Mouse (Mus musculus) limb, embryonic 12.5 days (tissue): ENCODE results near the gene Hdgfl3. TPM values are rescaled to one million over a fixed set of nuclear protein-coding genes. Genes with fewer than 3 reads are reported as not detected.

Source experiments
- ATAC-seq: fragments of 200-750 bp; cut with Nextera tagmentation; 2 replicates; pipeline ENCODE4 v1.8.0; 2017; ENCODE audit warnings: low read depth, moderate TSS enrichment; ENCODE audit not compliant: insufficient number of reproducible peaks, insufficient read depth, low FRiP score, low TSS enrichment
- H3K27ac ChIP-seq: fragments of 300-500 bp; sonication (generic); 2 replicates; pipeline ENCODE4 v1.5.1; 2016; ENCODE audit warnings: mild to moderate bottlenecking, moderate library complexity
- H3K27me3 ChIP-seq: fragments of 300-500 bp; sonication (generic); 2 replicates; pipeline ENCODE4 v1.6.1; 2016; ENCODE audit warnings: mild to moderate bottlenecking, moderate library complexity
- H3K36me3 ChIP-seq: fragments of 300-500 bp; sonication (generic); 2 replicates; pipeline ENCODE4 v1.6.1; 2016; ENCODE audit warnings: mild to moderate bottlenecking, moderate library complexity
- H3K4me1 ChIP-seq: fragments of 300-500 bp; sonication (generic); replicated peaks from 2 replicates; pipeline ENCODE4 v1.6.1; 2016
- H3K4me2 ChIP-seq: fragments of 300-500 bp; sonication (generic); 2 replicates; pipeline ENCODE4 v1.6.1; 2016; ENCODE audit warnings: mild to moderate bottlenecking, moderate library complexity
- H3K4me3 ChIP-seq: fragments of 300-500 bp; sonication (generic); replicated peaks from 2 replicates; pipeline ENCODE4 v1.5.1; 2016; ENCODE audit warnings: mild to moderate bottlenecking
- H3K9ac ChIP-seq: fragments of 300-500 bp; sonication (generic); replicated peaks from 2 replicates; pipeline ENCODE4 v1.6.1; 2016; ENCODE audit warnings: mild to moderate bottlenecking, moderate library complexity
- H3K9me3 ChIP-seq: fragments of 300-500 bp; sonication (generic); 2 replicates; pipeline ENCODE4 v1.6.1; 2016; ENCODE audit warnings: mild to moderate bottlenecking, moderate library complexity
- WGBS: fragments of 180-500 bp; shearing (Covaris S2); methylation state at CpG from one replicate; pipeline ENCODE4 v1.1.7; 2016; 5-methylcytosine and 5-hydroxymethylcytosine counted together
- polyA plus RNA-seq: library from polyadenylated mRNA; unstranded; fragments of >200 nt; fragmentation: Nextera tagmentation; extraction: Ambion mirVana; gene quantifications from 2 replicates; pipeline ENCODE4 v1.2.1, GENCODE M21; 2016

Gene Hdgfl3
- polyA plus RNA-seq, 1 experiment from 2014 or later = 35.0 TPM

GRCm38 (mm10) chr7:81950499-81950898 is 16.2 kb upstream of the Hdgfl3 start:
- H3K4me1 ChIP-seq = no peaks in the 10 kb centered on the region
- H3K4me3 ChIP-seq = no peak overlapping the region
- WGBS = 95% methylated on average over 2 of the region's 2 CpGs
- H3K27me3 ChIP-seq = no peaks in the 10 kb centered on the region
- H3K9me3 ChIP-seq = no peaks in the 10 kb centered on the region
- no peak for ATAC-seq
- H3K36me3 ChIP-seq = no peaks in the 10 kb centered on the region
- no peak overlapping the region for H3K4me2 ChIP-seq
- no peak overlapping the region for H3K27ac ChIP-seq
- no peak overlapping the region for H3K9ac ChIP-seq

- ATAC-seq = no peak
- 26% methylated on average over 4 of the region's 4 CpGs for WGBS
- no peaks in the 10 kb centered on the region for H3K36me3 ChIP-seq
- H3K4me1 ChIP-seq = no peaks in the 10 kb centered on the region
- H3K4me2 ChIP-seq = no peak overlapping the region
- H3K9ac ChIP-seq = no peak overlapping the region
- no peaks in the 10 kb centered on the region for H3K9me3 ChIP-seq
- H3K27me3 ChIP-seq = no peaks in the 10 kb centered on the region
- no peak overlapping the region for H3K4me3 ChIP-seq
- no peak overlapping the region for H3K27ac ChIP-seq
These were observed 11.1 kb upstream of the Hdgfl3 start for GRCm38 (mm10) chr7:81945398-81945797.

GRCm38 (mm10) chr7:81934806-81935205 is 533 bp upstream of the Hdgfl3 start:
- Histone ChIP-seq H3K27ac (peak overlapping the region; percentile 97), H3K36me3 (no peaks in the 10 kb centered on the region), H3K4me3 (peak overlapping the region; percentile 88), H3K4me1 (peaks cover 20% of the 10 kb centered on the region), H3K27me3 (no peaks in the 10 kb centered on the region), H3K9me3 (no peaks in the 10 kb centered on the region), H3K4me2 (peak overlapping the region; percentile 82), H3K9ac (peak overlapping the region; percentile 96)
- WGBS = 5% methylated on average over 5 of the region's 5 CpGs
- ATAC-seq = peak; percentile 73; the same call in 1 of the 2 replicates

GRCm38 (mm10) chr7:81933601-81934266 is 539 bp downstream of the Hdgfl3 start:
- Histone ChIP-seq H3K4me2 (peak overlapping the region; percentile 82), H3K9ac (peak overlapping the region; percentile 96), H3K4me3 (peak overlapping the region; percentile 88), H3K9me3 (no peaks in the 10 kb centered on the region), H3K27me3 (no peaks in the 10 kb centered on the region), H3K27ac (peak overlapping the region; percentile 97), H3K4me1 (peaks cover 24% of the 10 kb centered on the region), H3K36me3 (no peaks in the 10 kb centered on the region)
- WGBS = under 1% methylated on average over 92 of the region's 103 CpGs
- peak; percentile 23 for ATAC-seq

GRCm38 (mm10) chr7:81933061-81933600 is 1.1 kb downstream of the Hdgfl3 start:
- 4% methylated on average over 23 of the region's 23 CpGs for WGBS
- ATAC-seq = peak; percentile 54; the same call in 1 of the 2 replicates
- peak overlapping the region; percentile 96 for H3K9ac ChIP-seq
- peak overlapping the region; percentile 97 for H3K27ac ChIP-seq
- H3K9me3 ChIP-seq = no peaks in the 10 kb centered on the region
- H3K4me2 ChIP-seq = peak overlapping the region; percentile 82
- no peaks in the 10 kb centered on the region for H3K27me3 ChIP-seq
- no peaks in the 10 kb centered on the region for H3K36me3 ChIP-seq
- peaks cover 24% of the 10 kb centered on the region for H3K4me1 ChIP-seq
- H3K4me3 ChIP-seq = peak overlapping the region; percentile 88

- Histone ChIP-seq H3K4me2 (peak overlapping the region; percentile 82), H3K36me3 (no peaks in the 10 kb centered on the region), H3K9me3 (no peaks in the 10 kb centered on the region), H3K27me3 (no peaks in the 10 kb centered on the region), H3K4me3 (peak overlapping the region; percentile 88), H3K27ac (no peak overlapping the region), H3K9ac (peak overlapping the region; percentile 96), H3K4me1 (peaks cover 24% of the 10 kb centered on the region)
- 29% methylated on average over 5 of the region's 5 CpGs for WGBS
- no peak for ATAC-seq
These were observed 1.7 kb downstream of the Hdgfl3 start for GRCm38 (mm10) chr7:81932521-81933045.

GRCm38 (mm10) chr7:81928998-81929397 is 5.3 kb downstream of the Hdgfl3 start:
- Histone ChIP-seq H3K9ac (no peak overlapping the region), H3K9me3 (no peaks in the 10 kb centered on the region), H3K4me3 (no peak overlapping the region), H3K4me2 (no peak overlapping the region), H3K4me1 (peaks cover 26% of the 10 kb centered on the region), H3K27me3 (no peaks in the 10 kb centered on the region), H3K36me3 (no peaks in the 10 kb centered on the region), H3K27ac (no peak overlapping the region)
- WGBS = 80% methylated on average over 7 of the region's 7 CpGs
- no peak for ATAC-seq

- no peaks in the 10 kb centered on the region for H3K27me3 ChIP-seq
- no peak overlapping the region for H3K4me2 ChIP-seq
- 76% methylated on average over 1 of the region's 1 CpGs for WGBS
- H3K27ac ChIP-seq = no peak overlapping the region
- H3K4me1 ChIP-seq = peaks cover 7% of the 10 kb centered on the region
- no peaks in the 10 kb centered on the region for H3K9me3 ChIP-seq
- no peak overlapping the region for H3K9ac ChIP-seq
- no peak for ATAC-seq
- H3K4me3 ChIP-seq = no peak overlapping the region
- peaks cover 5% of the 10 kb centered on the region; the same call in 1 of the 2 replicates for H3K36me3 ChIP-seq
These were observed 12.8 kb downstream of the Hdgfl3 start for GRCm38 (mm10) chr7:81921379-81921952.

- H3K27me3 ChIP-seq = no peaks in the 10 kb centered on the region
- WGBS = 82% methylated on average over 4 of the region's 4 CpGs
- H3K27ac ChIP-seq = no peak overlapping the region
- ATAC-seq = no peak
- no peak overlapping the region for H3K4me3 ChIP-seq
- H3K9me3 ChIP-seq = no peaks in the 10 kb centered on the region
- H3K4me2 ChIP-seq = no peak overlapping the region
- H3K4me1 ChIP-seq = peaks cover 11% of the 10 kb centered on the region
- no peak overlapping the region for H3K9ac ChIP-seq
- peaks cover 5% of the 10 kb centered on the region; the same call in 1 of the 2 replicates for H3K36me3 ChIP-seq
These were observed 14.0 kb downstream of the Hdgfl3 start for GRCm38 (mm10) chr7:81920314-81920713.

GRCm38 (mm10) chr7:81918316-81918715 is 16.0 kb downstream of the Hdgfl3 start:
- peaks cover 9% of the 10 kb centered on the region for H3K4me1 ChIP-seq
- ATAC-seq = no peak

GRCm38 (mm10) chr7:81904926-81905325 is 29.3 kb downstream of the Hdgfl3 start:
- Histone ChIP-seq H3K36me3 (peaks cover 9% of the 10 kb centered on the region; the same call in 1 of the 2 replicates), H3K9ac (no peak overlapping the region), H3K27me3 (no peaks in the 10 kb centered on the region), H3K4me2 (no peak overlapping the region), H3K9me3 (no peaks in the 10 kb centered on the region), H3K27ac (no peak overlapping the region), H3K4me1 (0 out of 2 replicates have a peak, but pooled peaks cover 5% of the 10 kb centered on the region), H3K4me3 (no peak overlapping the region)
- 79% methylated on average over 2 of the region's 2 CpGs for WGBS
- no peak for ATAC-seq

More at GRCm38 (mm10) chr7:81918316-81918715, 16.0 kb downstream of the Hdgfl3 start:
- no peaks in the 10 kb centered on the region for H3K9me3 ChIP-seq
- H3K27me3 ChIP-seq = no peaks in the 10 kb centered on the region
- peaks cover 5% of the 10 kb centered on the region; the same call in 1 of the 2 replicates for H3K36me3 ChIP-seq
- WGBS = 18% methylated on average over 5 of the region's 5 CpGs
- H3K4me3 ChIP-seq = no peak overlapping the region
- H3K27ac ChIP-seq = no peak overlapping the region
- H3K4me2 ChIP-seq = no peak overlapping the region
- H3K9ac ChIP-seq = no peak overlapping the region
